Mouse (Mus musculus): ENCODE data around the gene Idua.
"Not testable (repeated sequence)": the region's sequence is repeated elsewhere in the genome, so short reads cannot be mapped to it uniquely, and the experiment has no call there.

Gene Idua

GRCm38 (mm10) chr5:108659698-108660631, at the start of gene Idua:
TSS of gene Idua (plus strand) at chr5:108660331.
- no peak for DNase-seq

DNA sequence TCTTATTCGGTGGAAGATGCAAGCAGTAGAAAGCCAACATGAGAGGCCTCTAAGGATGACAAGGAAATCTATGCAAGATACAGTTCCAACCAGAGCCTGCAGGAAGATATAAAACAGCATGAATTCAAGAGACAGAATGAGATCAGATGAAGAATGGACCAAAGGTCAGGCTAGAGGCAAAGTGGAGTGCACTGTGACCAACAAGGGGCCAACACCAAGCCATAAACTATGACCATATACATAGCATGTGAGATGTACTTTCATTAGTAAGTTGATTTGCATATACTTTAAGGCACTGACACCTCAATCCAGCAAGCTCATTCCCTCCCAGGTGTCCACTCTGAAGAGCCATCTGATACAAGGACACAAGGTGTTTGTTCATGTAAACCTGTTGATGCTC, 49.7 kb upstream of the Idua start:
- DNase-seq: no peak

- no peak for DNase-seq
Observed at GRCm38 (mm10) chr5:108621870-108622269, 38.3 kb upstream of the Idua start.

DNA sequence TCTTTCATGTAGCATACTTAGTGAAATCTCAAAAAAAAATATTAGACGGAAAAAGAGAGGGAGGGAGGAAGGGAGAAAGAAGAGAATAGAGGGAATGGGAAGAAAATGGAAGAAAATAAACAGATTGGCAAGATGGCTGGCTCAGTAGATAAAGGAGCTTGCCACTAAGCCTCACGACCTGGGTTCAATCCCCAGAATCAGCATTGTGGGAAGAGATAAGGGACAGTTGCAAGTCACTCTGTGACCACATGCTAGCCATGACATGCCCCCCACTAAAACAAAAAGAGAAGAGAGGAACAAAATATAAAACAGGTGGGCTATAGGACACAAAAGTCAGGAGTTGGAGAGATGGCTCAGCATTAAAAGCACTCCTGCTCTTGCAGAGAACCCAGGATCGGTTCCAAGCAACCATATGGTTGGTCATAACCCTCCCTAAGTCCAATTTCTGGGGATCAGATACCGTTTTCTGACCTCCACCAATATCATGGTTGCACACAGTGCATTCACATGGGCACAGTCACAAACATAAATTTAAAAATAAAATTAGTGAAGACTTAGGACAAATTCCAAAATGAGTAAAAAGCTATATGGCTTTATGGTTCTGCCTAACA, 34.0 kb upstream of the Idua start:
- DNase-seq: no peak

GRCm38 (mm10) chr5:108628891-108629633, 31.1 kb upstream of the Idua start:
- no peak for DNase-seq

DNA sequence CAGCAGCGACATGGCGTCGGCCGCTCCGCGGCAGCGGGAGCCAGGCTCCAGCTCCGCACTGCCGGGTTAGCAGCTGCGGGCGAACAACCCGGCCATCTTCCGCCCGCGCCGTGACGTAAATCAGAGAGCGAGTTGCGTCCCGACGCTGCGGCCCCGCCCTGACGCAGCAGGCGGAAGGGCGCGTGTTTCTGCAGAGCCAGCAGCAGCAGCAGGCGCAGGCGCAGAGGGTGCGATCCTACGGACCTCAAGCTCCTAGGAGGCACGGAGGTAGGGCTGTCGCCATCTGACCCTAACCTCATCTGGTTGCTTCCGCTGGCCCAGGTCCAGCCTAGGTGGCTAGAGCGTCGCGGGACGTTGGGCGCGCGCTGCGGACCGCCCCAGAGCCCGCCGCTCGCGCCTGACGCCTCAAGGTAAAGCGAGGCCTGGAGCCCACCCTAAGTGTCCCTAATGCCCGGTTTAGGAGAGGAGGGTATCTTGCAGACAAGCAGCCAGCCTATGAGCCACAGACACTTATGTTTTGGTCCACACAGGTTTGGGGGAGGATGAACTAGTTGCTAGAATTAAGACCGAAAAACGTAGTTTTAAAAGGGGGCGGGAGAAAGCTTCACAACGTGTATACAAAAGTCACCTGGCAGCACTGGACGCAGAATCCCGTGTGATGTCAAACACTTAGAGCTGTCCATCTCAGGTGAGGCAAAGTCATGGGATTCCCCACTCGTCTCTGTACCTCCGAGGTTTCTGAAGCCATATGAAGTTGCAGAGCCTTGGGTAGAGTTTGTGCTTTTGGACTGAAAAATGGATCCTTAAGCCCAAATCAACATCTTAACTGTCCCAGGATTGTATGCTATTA, 30.3 kb upstream of the Idua start, which contains the start of the genes Gak and Tmem175:
Gene Gak (minus strand): TSS at position 122 of the 850 bp plus-strand sequence.
Gene Tmem175 (plus strand): TSS at position 137 of the 850 bp plus-strand sequence.
- DNase-seq: peak; percentile 94

- no peak for DNase-seq
Observed at GRCm38 (mm10) chr5:108633676-108634075, 26.5 kb upstream of the Idua start.

DNA sequence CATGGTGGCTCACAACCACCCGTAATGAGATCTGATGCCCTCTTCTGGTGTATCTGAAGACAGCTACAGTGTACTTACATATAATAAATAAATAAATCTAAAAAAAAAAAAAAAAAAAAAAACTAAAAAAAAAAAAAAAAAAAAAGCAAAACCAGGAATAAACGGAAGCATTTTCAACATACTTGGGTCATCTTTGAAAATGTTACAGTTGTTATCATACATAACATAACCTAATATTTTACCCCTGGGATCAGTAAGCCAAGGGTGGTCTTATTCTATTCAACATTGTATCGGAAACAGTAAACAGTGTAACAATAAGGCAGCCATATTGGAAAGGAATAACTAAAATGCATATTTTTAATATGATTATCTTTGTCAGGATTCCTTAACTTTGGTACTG, 26.0 kb upstream of the Idua start:
- DNase-seq: not testable (repeated sequence)

DNA sequence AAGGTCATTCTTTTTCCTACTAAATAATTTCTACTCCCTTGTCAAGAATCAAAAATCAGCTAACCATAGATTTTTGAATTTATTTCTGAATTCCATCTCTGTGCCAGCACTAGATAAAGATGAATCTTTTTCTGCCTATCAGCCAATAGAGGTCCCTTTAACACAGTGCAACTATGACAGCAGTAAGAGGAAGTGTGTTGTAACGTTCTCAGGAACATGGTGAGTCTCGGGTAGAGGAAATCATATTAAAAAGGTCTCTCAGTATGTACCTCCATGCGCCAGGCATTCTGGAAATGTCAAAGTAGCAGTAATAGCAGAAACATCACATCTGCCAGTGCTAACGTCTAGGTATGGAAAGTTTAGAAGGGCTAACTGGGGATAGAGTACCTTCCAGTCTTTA, 24.0 kb upstream of the Idua start:
- no peak for DNase-seq

- DNase-seq: no peak
Observed at GRCm38 (mm10) chr5:108643674-108644073, 16.5 kb upstream of the Idua start.

- DNase-seq: peak; percentile 69
Observed at GRCm38 (mm10) chr5:108645651-108646342, 14.3 kb upstream of the Idua start.

DNA sequence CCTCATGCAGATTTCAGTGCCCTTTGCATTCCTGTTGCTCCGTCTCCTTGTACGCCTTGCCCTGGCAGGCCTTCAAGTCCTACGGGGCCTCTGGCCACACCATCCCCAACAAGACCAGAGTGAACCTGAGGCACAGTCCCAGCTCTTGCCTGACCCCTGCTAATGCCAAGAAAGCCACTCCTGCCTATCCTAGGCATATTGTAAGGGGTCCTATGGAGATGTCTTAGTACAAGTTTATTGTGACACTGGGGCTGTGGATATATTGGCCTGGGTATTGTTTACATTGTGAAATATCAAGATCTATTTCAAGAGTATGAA, 13.8 kb upstream of the Idua start:
- DNase-seq: no peak

DNA sequence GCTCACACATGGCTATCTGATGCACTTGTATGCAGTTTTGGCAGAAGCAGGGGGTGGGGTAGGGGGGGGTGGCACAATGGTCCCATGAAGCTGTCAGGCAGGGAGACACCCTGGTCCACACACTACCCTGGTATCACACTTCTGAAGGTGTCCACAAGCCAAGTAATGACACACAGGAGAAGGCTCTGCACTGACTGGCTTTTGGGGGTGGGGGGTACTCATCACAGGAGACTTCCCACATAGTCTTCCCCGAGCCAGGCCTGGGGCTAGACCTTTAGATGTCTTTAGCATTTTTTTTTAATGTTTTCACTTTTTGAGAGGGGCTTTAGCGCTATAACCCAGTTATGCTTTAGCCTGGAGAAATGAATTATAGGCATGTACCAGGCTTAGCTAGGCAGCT, 12.8 kb upstream of the Idua start:
- DNase-seq: no peak

GRCm38 (mm10) chr5:108647820-108648465, 12.2 kb upstream of the Idua start:
- DNase-seq: no peak

- no peak for DNase-seq
Observed at GRCm38 (mm10) chr5:108648937-108649576, 11.1 kb upstream of the Idua start.

DNA sequence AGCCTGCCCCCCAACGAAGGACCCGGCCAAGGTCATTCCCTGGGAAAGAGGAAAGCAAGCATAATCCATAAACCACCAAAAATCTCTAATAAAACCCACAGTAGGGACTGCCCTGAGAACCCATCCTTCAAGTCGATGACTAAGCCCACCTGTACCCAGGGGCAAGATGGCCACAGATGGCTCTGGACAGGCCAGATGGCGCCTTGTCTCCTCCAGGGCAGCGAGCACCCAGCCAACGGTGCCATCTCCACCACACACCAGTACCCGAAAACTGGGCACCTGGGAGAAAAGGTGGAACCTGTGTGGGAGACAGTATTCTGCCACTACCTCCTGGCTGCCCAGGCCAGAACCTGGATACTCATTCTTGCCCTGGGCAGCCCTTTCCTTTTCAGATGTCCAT, 9.8 kb upstream of the Idua start:
- peak; percentile 67 for DNase-seq

GRCm38 (mm10) chr5:108651136-108651720, 8.9 kb upstream of the Idua start:
- no peak for DNase-seq

- peak; percentile 80 for DNase-seq
Observed at GRCm38 (mm10) chr5:108651823-108652222, 8.3 kb upstream of the Idua start.

- DNase-seq: no peak
Observed at GRCm38 (mm10) chr5:108653341-108653740, 6.8 kb upstream of the Idua start.

GRCm38 (mm10) chr5:108654444-108654990, 5.6 kb upstream of the Idua start:
- DNase-seq: no peak
